Mouse (Mus musculus) cerebellum, adult 11 months (tissue): ENCODE measurements at regions not wholly inside any gene's neighbourhood (a gene's known extent, or its start where the extent isn't known, plus 50 kb on each side); places are given as distances from the start of the nearest gene placed in this dataset.

Experiments used
- DNase-seq: peaks from one replicate; pipeline ENCODE4 v3.0.0; 2022

- DNase-seq: no peak
Measured at GRCm38 (mm10) chr14:105056171-105056570, 121.0 kb downstream of the Rbm26 start.

- no peak for DNase-seq
Measured at GRCm38 (mm10) chr14:105038798-105039197, 138.3 kb downstream of the Rbm26 start.

GRCm38 (mm10) chr14:105034712-105035377, 142.3 kb downstream of the Rbm26 start:
- DNase-seq: no peak

- no peak for DNase-seq
Measured at GRCm38 (mm10) chr14:105019971-105020370, 157.2 kb downstream of the Rbm26 start.

- DNase-seq: no peak
Measured at GRCm38 (mm10) chr14:105016089-105016846, 160.9 kb downstream of the Rbm26 start.

GRCm38 (mm10) chr14:105015278-105015677, 161.8 kb downstream of the Rbm26 start:
- no peak for DNase-seq

- peak; percentile 18 for DNase-seq
Measured at GRCm38 (mm10) chr14:105010742-105011141, 166.4 kb downstream of the Rbm26 start.

GRCm38 (mm10) chr14:105008331-105008730, 168.8 kb downstream of the Rbm26 start:
- no peak for DNase-seq

GRCm38 (mm10) chr14:104994066-104994465, 183.1 kb downstream of the Rbm26 start:
- no peak for DNase-seq

- DNase-seq: no peak
Measured at GRCm38 (mm10) chr14:104966046-104966445, 211.1 kb downstream of the Rbm26 start.

GRCm38 (mm10) chr14:104943450-104943849, 233.7 kb downstream of the Rbm26 start:
- DNase-seq: no peak

- no peak for DNase-seq
Measured at GRCm38 (mm10) chr14:104939961-104940360, 237.2 kb downstream of the Rbm26 start.

- no peak for DNase-seq
Measured at GRCm38 (mm10) chr14:104937083-104937864, 239.9 kb downstream of the Rbm26 start.

GRCm38 (mm10) chr14:104935956-104936355, 241.2 kb downstream of the Rbm26 start:
- no peak for DNase-seq

GRCm38 (mm10) chr14:104905706-104906105, 271.4 kb downstream of the Rbm26 start:
- no peak for DNase-seq

- no peak for DNase-seq
Measured at GRCm38 (mm10) chr14:104902120-104903027, 274.8 kb downstream of the Rbm26 start.

GRCm38 (mm10) chr14:104901072-104901471, 276.1 kb downstream of the Rbm26 start:
- no peak for DNase-seq

- no peak for DNase-seq
Measured at GRCm38 (mm10) chr14:104871203-104871602, 305.9 kb downstream of the Rbm26 start.

- DNase-seq: no peak
Measured at GRCm38 (mm10) chr14:104867540-104867939, 309.6 kb downstream of the Rbm26 start.

- DNase-seq: no peak
Measured at GRCm38 (mm10) chr14:104863881-104864280, 313.2 kb downstream of the Rbm26 start.

GRCm38 (mm10) chr14:104855913-104856312, 321.2 kb downstream of the Rbm26 start:
- DNase-seq: no peak

GRCm38 (mm10) chr14:104849274-104849673, 326.8 kb upstream of the Rnf219 start:
- no peak for DNase-seq
